Mouse (Mus musculus): ENCODE data around the gene Ahnak. TPM values are rescaled to one million over a fixed set of nuclear protein-coding genes. Genes with fewer than 3 reads are reported as not detected.

Ahnak gene
- total RNA-seq, 2 experiments from 2014 or later, result 1.5 to 24.7 TPM

- ATAC-seq (replicated peaks; ENCODE audit: low FRiP score, low TSS enrichment, poor library complexity, severe bottlenecking), result no peak
Observed at GRCm38 (mm10) chr19:9055703-9056355, 66.7 kb downstream of the Ahnak start.

GRCm38 (mm10) chr19:9057679-9058078 lies 68.6 kb downstream of the Ahnak start:
- ATAC-seq (replicated peaks; ENCODE audit: low FRiP score, low TSS enrichment, poor library complexity, severe bottlenecking), result no peak

- ATAC-seq (replicated peaks; ENCODE audit: low FRiP score, low TSS enrichment, poor library complexity, severe bottlenecking), result no peak
Observed at GRCm38 (mm10) chr19:9058331-9058884, 69.3 kb downstream of the Ahnak start.

GRCm38 (mm10) chr19:9058944-9059343 lies 69.9 kb downstream of the Ahnak start:
- no peak for ATAC-seq (replicated peaks; ENCODE audit: low FRiP score, low TSS enrichment, poor library complexity, severe bottlenecking)

GRCm38 (mm10) chr19:9059391-9059790 lies 70.3 kb downstream of the Ahnak start:
- no peak for ATAC-seq (replicated peaks; ENCODE audit: low FRiP score, low TSS enrichment, poor library complexity, severe bottlenecking)

GRCm38 (mm10) chr19:9060103-9060502 lies 71.0 kb downstream of the Ahnak start:
- ATAC-seq (replicated peaks; ENCODE audit: low FRiP score, low TSS enrichment, poor library complexity, severe bottlenecking), result no peak

GRCm38 (mm10) chr19:9061221-9061893 lies 72.3 kb downstream of the Ahnak start:
- ATAC-seq (replicated peaks; ENCODE audit: low FRiP score, low TSS enrichment, poor library complexity, severe bottlenecking), result no peak

- ATAC-seq (replicated peaks; ENCODE audit: low FRiP score, low TSS enrichment, poor library complexity, severe bottlenecking), result no peak
Observed at GRCm38 (mm10) chr19:9062822-9063221, 73.7 kb downstream of the Ahnak start.

GRCm38 (mm10) chr19:9063831-9064230 lies 74.7 kb downstream of the Ahnak start:
- no peak for ATAC-seq (replicated peaks; ENCODE audit: low FRiP score, low TSS enrichment, poor library complexity, severe bottlenecking)

- ATAC-seq (replicated peaks; ENCODE audit: low FRiP score, low TSS enrichment, poor library complexity, severe bottlenecking), result peak; percentile 72
Observed at GRCm38 (mm10) chr19:9065621-9066561, 76.8 kb downstream of the Ahnak start.

- no peak for ATAC-seq (replicated peaks; ENCODE audit: low FRiP score, low TSS enrichment, poor library complexity, severe bottlenecking)
Observed at GRCm38 (mm10) chr19:9067292-9067691, 78.2 kb downstream of the Ahnak start.

GRCm38 (mm10) chr19:9069687-9070307 lies 80.7 kb downstream of the Ahnak start:
- 0 out of 2 replicates have a peak, but pooled peaks have one; percentile 23 for ATAC-seq (replicated peaks; ENCODE audit: low FRiP score, low TSS enrichment, poor library complexity, severe bottlenecking)

GRCm38 (mm10) chr19:9070316-9070715 lies 81.2 kb downstream of the Ahnak start:
- ATAC-seq (replicated peaks; ENCODE audit: low FRiP score, low TSS enrichment, poor library complexity, severe bottlenecking), result no peak

- no peak for ATAC-seq (replicated peaks; ENCODE audit: low FRiP score, low TSS enrichment, poor library complexity, severe bottlenecking)
Observed at GRCm38 (mm10) chr19:9071456-9072156, 82.5 kb downstream of the Ahnak start.

GRCm38 (mm10) chr19:9072157-9072530 lies 83.1 kb downstream of the Ahnak start:
- ATAC-seq (replicated peaks; ENCODE audit: low FRiP score, low TSS enrichment, poor library complexity, severe bottlenecking), result no peak

GRCm38 (mm10) chr19:9073776-9074411 lies 84.8 kb downstream of the Ahnak start:
- no peak for ATAC-seq (replicated peaks; ENCODE audit: low FRiP score, low TSS enrichment, poor library complexity, severe bottlenecking)

GRCm38 (mm10) chr19:9074424-9074823 lies 85.3 kb downstream of the Ahnak start:
- no peak for ATAC-seq (replicated peaks; ENCODE audit: low FRiP score, low TSS enrichment, poor library complexity, severe bottlenecking)

- ATAC-seq (replicated peaks; ENCODE audit: low FRiP score, low TSS enrichment, poor library complexity, severe bottlenecking), result no peak
Observed at GRCm38 (mm10) chr19:9075558-9075957, 86.5 kb downstream of the Ahnak start.
